Mouse (Mus musculus) embryonic fibroblast, embryonic 13.5 days (primary cell): Measurements from ENCODE around the gene Diaph3.

Experiments
- CTCF ChIP-seq: IDR thresholded peaks from 2 replicates; pipeline ENCODE4 v1.5.1; 2011; ENCODE audit warnings: mild to moderate bottlenecking, control low read depth, low read length, moderate library complexity, borderline replicate concordance; ENCODE audit not compliant: insufficient read depth
- POLR2A ChIP-seq: IDR thresholded peaks from 2 replicates; pipeline ENCODE4 v1.6.1; 2011; ENCODE audit warnings: low read depth, mild to moderate bottlenecking, control low read depth, low read length, moderate library complexity

GRCm38 (mm10) chr14:86697887-86698286 is 443.1 kb downstream of the Diaph3 start:
- TF ChIP-seq POLR2A (no peak), CTCF (no peak)
